Mouse (Mus musculus): ENCODE measurements at regions not wholly inside any gene's neighbourhood (a gene's known extent, or its start where the extent isn't known, plus 50 kb on each side); places are given as distances from the start of the nearest gene placed in this dataset.

- peaks cover 26% of the 10 kb centered on the region for H3K27me3 ChIP-seq
- no peak overlapping the region for H3K27ac ChIP-seq
- H3K4me2 ChIP-seq, result no peak overlapping the region
- no peak for ATAC-seq (replicated peaks; ENCODE audit: insufficient number of reproducible peaks, insufficient read depth, low FRiP score, low read depth)
- no peaks in the 10 kb centered on the region for H3K9me3 ChIP-seq (replicated peaks)
- no peak overlapping the region for H3K4me3 ChIP-seq
- no peaks in the 10 kb centered on the region for H3K36me3 ChIP-seq
- no peaks in the 10 kb centered on the region for H3K4me1 ChIP-seq (replicated peaks)
- no peak overlapping the region for H3K9ac ChIP-seq
- WGBS, result 19% methylated on average over 9 of the region's 9 CpGs
Measured at GRCm38 (mm10) chr9:43959541-43959940, 83.6 kb upstream of the Thy1 start.

GRCm38 (mm10) chr9:43961431-43961830 lies 81.8 kb upstream of the Thy1 start:
- Histone ChIP-seq H3K27ac (no peak overlapping the region), H3K4me2 (no peak overlapping the region), H3K4me1 (replicated peaks) (no peaks in the 10 kb centered on the region), H3K27me3 (peaks cover 29% of the 10 kb centered on the region), H3K9me3 (replicated peaks) (no peaks in the 10 kb centered on the region), H3K9ac (no peak overlapping the region), H3K36me3 (no peaks in the 10 kb centered on the region), H3K4me3 (no peak overlapping the region)
- ATAC-seq (replicated peaks; ENCODE audit: insufficient number of reproducible peaks, insufficient read depth, low FRiP score, low read depth), result no peak
- WGBS, result 67% methylated on average over 12 of the region's 12 CpGs

GRCm38 (mm10) chr9:43965171-43965570 lies 78.0 kb upstream of the Thy1 start:
- no peaks in the 10 kb centered on the region for H3K9me3 ChIP-seq (replicated peaks)
- no peak overlapping the region for H3K9ac ChIP-seq
- no peaks in the 10 kb centered on the region for H3K36me3 ChIP-seq
- H3K4me2 ChIP-seq, result no peak overlapping the region
- no peak for ATAC-seq (replicated peaks; ENCODE audit: insufficient number of reproducible peaks, insufficient read depth, low FRiP score, low read depth)
- H3K27me3 ChIP-seq, result peaks cover 16% of the 10 kb centered on the region
- H3K27ac ChIP-seq, result no peak overlapping the region
- 57% methylated on average over 4 of the region's 4 CpGs for WGBS
- H3K4me1 ChIP-seq (replicated peaks), result no peaks in the 10 kb centered on the region
- no peak overlapping the region for H3K4me3 ChIP-seq

- Histone ChIP-seq H3K4me1 (replicated peaks) (no peaks in the 10 kb centered on the region), H3K9me3 (replicated peaks) (no peaks in the 10 kb centered on the region), H3K36me3 (no peaks in the 10 kb centered on the region), H3K4me2 (no peak overlapping the region), H3K27ac (no peak overlapping the region), H3K4me3 (no peak overlapping the region), H3K27me3 (peaks cover 16% of the 10 kb centered on the region), H3K9ac (no peak overlapping the region)
- ATAC-seq (replicated peaks; ENCODE audit: insufficient number of reproducible peaks, insufficient read depth, low FRiP score, low read depth), result no peak
- WGBS, result 74% methylated on average over 5 of the region's 5 CpGs
Measured at GRCm38 (mm10) chr9:43965811-43966210, 77.4 kb upstream of the Thy1 start.

GRCm38 (mm10) chr9:43970043-43970795 lies 73.0 kb upstream of the Thy1 start:
- Histone ChIP-seq H3K4me2 (no peak overlapping the region), H3K4me1 (replicated peaks) (no peaks in the 10 kb centered on the region), H3K4me3 (no peak overlapping the region), H3K9me3 (replicated peaks) (no peaks in the 10 kb centered on the region), H3K9ac (no peak overlapping the region), H3K27ac (no peak overlapping the region), H3K36me3 (no peaks in the 10 kb centered on the region), H3K27me3 (peaks cover 11% of the 10 kb centered on the region; the same call in 1 of the 2 replicates)
- no peak for ATAC-seq (replicated peaks; ENCODE audit: insufficient number of reproducible peaks, insufficient read depth, low FRiP score, low read depth)
- WGBS, result 59% methylated on average over 9 of the region's 9 CpGs

GRCm38 (mm10) chr9:43970858-43971257 lies 72.3 kb upstream of the Thy1 start:
- Histone ChIP-seq H3K9ac (no peak overlapping the region), H3K27ac (no peak overlapping the region), H3K4me1 (replicated peaks) (peaks cover 1% of the 10 kb centered on the region; the same call in 1 of the 2 replicates), H3K9me3 (replicated peaks) (no peaks in the 10 kb centered on the region), H3K36me3 (no peaks in the 10 kb centered on the region), H3K4me3 (no peak overlapping the region), H3K4me2 (no peak overlapping the region), H3K27me3 (peaks cover 11% of the 10 kb centered on the region; the same call in 1 of the 2 replicates)
- 48% methylated on average over 3 of the region's 3 CpGs for WGBS
- no peak for ATAC-seq (replicated peaks; ENCODE audit: insufficient number of reproducible peaks, insufficient read depth, low FRiP score, low read depth)

GRCm38 (mm10) chr9:43972290-43972689 lies 70.9 kb upstream of the Thy1 start:
- no peaks in the 10 kb centered on the region for H3K9me3 ChIP-seq (replicated peaks)
- peaks cover 5% of the 10 kb centered on the region; the same call in 1 of the 2 replicates for H3K4me1 ChIP-seq (replicated peaks)
- H3K36me3 ChIP-seq, result no peaks in the 10 kb centered on the region
- no peak overlapping the region for H3K27ac ChIP-seq
- H3K9ac ChIP-seq, result no peak overlapping the region
- no peak overlapping the region for H3K4me2 ChIP-seq
- WGBS, result 9% methylated on average over 3 of the region's 3 CpGs
- H3K27me3 ChIP-seq, result peaks cover 11% of the 10 kb centered on the region; the same call in 1 of the 2 replicates
- H3K4me3 ChIP-seq, result no peak overlapping the region
- ATAC-seq (replicated peaks; ENCODE audit: insufficient number of reproducible peaks, insufficient read depth, low FRiP score, low read depth), result no peak

- no peak overlapping the region for H3K27ac ChIP-seq
- no peak overlapping the region for H3K9ac ChIP-seq
- H3K9me3 ChIP-seq (replicated peaks), result no peaks in the 10 kb centered on the region
- H3K36me3 ChIP-seq, result no peaks in the 10 kb centered on the region
- peaks cover 5% of the 10 kb centered on the region; the same call in 1 of the 2 replicates for H3K4me1 ChIP-seq (replicated peaks)
- no peak overlapping the region for H3K4me2 ChIP-seq
- WGBS, result 16% methylated on average over 2 of the region's 2 CpGs
- ATAC-seq (replicated peaks; ENCODE audit: insufficient number of reproducible peaks, insufficient read depth, low FRiP score, low read depth), result no peak; the same call in 1 of the 2 replicates
- H3K4me3 ChIP-seq, result no peak overlapping the region
- peaks cover 11% of the 10 kb centered on the region; the same call in 1 of the 2 replicates for H3K27me3 ChIP-seq
Measured at GRCm38 (mm10) chr9:43975405-43975804, 67.8 kb upstream of the Thy1 start.

- H3K9ac ChIP-seq, result no peak overlapping the region
- no peak overlapping the region for H3K4me3 ChIP-seq
- H3K9me3 ChIP-seq (replicated peaks), result no peaks in the 10 kb centered on the region
- ATAC-seq (replicated peaks; ENCODE audit: insufficient number of reproducible peaks, insufficient read depth, low FRiP score, low read depth), result no peak
- H3K27me3 ChIP-seq, result peaks cover 5% of the 10 kb centered on the region; the same call in 1 of the 2 replicates
- H3K27ac ChIP-seq, result no peak overlapping the region
- peaks cover 5% of the 10 kb centered on the region; the same call in 1 of the 2 replicates for H3K4me1 ChIP-seq (replicated peaks)
- H3K36me3 ChIP-seq, result no peaks in the 10 kb centered on the region
- WGBS, result 76% methylated on average over 5 of the region's 5 CpGs
- no peak overlapping the region for H3K4me2 ChIP-seq
Measured at GRCm38 (mm10) chr9:43976366-43976765, 66.8 kb upstream of the Thy1 start.

- H3K9me3 ChIP-seq (replicated peaks), result no peaks in the 10 kb centered on the region
- no peak overlapping the region for H3K4me3 ChIP-seq
- peaks cover 5% of the 10 kb centered on the region; the same call in 1 of the 2 replicates for H3K4me1 ChIP-seq (replicated peaks)
- no peak overlapping the region for H3K9ac ChIP-seq
- WGBS, result 65% methylated on average over 3 of the region's 3 CpGs
- peaks cover 3% of the 10 kb centered on the region; the same call in 1 of the 2 replicates for H3K27me3 ChIP-seq
- H3K4me2 ChIP-seq, result no peak overlapping the region
- H3K36me3 ChIP-seq, result no peaks in the 10 kb centered on the region
- H3K27ac ChIP-seq, result no peak overlapping the region
- ATAC-seq (replicated peaks; ENCODE audit: insufficient number of reproducible peaks, insufficient read depth, low FRiP score, low read depth), result no peak
Measured at GRCm38 (mm10) chr9:43977773-43978172, 65.4 kb upstream of the Thy1 start.

GRCm38 (mm10) chr9:43981376-43981775 lies 61.8 kb upstream of the Thy1 start:
- no peak for ATAC-seq (replicated peaks; ENCODE audit: insufficient number of reproducible peaks, insufficient read depth, low FRiP score, low read depth)
- Histone ChIP-seq H3K9me3 (replicated peaks) (no peaks in the 10 kb centered on the region), H3K36me3 (no peaks in the 10 kb centered on the region), H3K9ac (no peak overlapping the region), H3K4me1 (replicated peaks) (peaks cover 7% of the 10 kb centered on the region; the same call in 1 of the 2 replicates), H3K4me2 (no peak overlapping the region), H3K27me3 (no peaks in the 10 kb centered on the region; the same call in 1 of the 2 replicates), H3K4me3 (no peak overlapping the region), H3K27ac (no peak overlapping the region)
- WGBS, result 46% methylated on average over 8 of the region's 8 CpGs

All from heart, embryonic 15.5 days (tissue).